Mouse (Mus musculus) midbrain, embryonic 10.5 days (tissue): Measurements from ENCODE around the gene BC030870. TPM values are rescaled to one million over a fixed set of nuclear protein-coding genes. Genes with fewer than 3 reads are reported as not detected.
A peak's percentile ranks its signal among the peaks of the same experiment; 100 is the strongest.

Experiments used
- DNase-seq: peaks from one replicate; pipeline ENCODE4 v3.0.0-alpha.2; 2017; ENCODE audit warnings: low spot score
- H3K27ac ChIP-seq: fragments of 300-500 bp; sonication (generic); replicated peaks from 2 replicates; pipeline ENCODE4 v1.5.1; 2016; ENCODE audit warnings: mild to moderate bottlenecking
- H3K27me3 ChIP-seq: fragments of 300-500 bp; sonication (generic); 2 replicates; pipeline ENCODE4 v1.6.1; 2016; ENCODE audit warnings: low read depth, mild to moderate bottlenecking; ENCODE audit not compliant: poor library complexity, severe bottlenecking
- H3K36me3 ChIP-seq: fragments of 300-500 bp; sonication (generic); 2 replicates; pipeline ENCODE4 v1.6.1; 2016; ENCODE audit warnings: mild to moderate bottlenecking, moderate library complexity
- H3K4me1 ChIP-seq: fragments of 300-500 bp; sonication (generic); 2 replicates; pipeline ENCODE4 v1.6.1; 2016
- H3K4me3 ChIP-seq: fragments of 300-500 bp; sonication (generic); 2 replicates; pipeline ENCODE4 v1.5.1; 2016; ENCODE audit warnings: mild to moderate bottlenecking, moderate library complexity
- H3K9me3 ChIP-seq: fragments of 300-500 bp; sonication (generic); replicated peaks from 2 replicates; pipeline ENCODE4 v1.6.1; 2016; ENCODE audit warnings: mild to moderate bottlenecking
- WGBS: fragments of 180-500 bp; shearing (Covaris S2); methylation state at CpG from one replicate; pipeline ENCODE4 v1.1.7; 2016; 5-methylcytosine and 5-hydroxymethylcytosine counted together
- polyA plus RNA-seq: library from polyadenylated mRNA; unstranded; fragments of >200 nt; fragmentation: Nextera tagmentation; extraction: Ambion mirVana; gene quantifications from 2 replicates; pipeline ENCODE4 v1.2.1, GENCODE M21; 2016

The BC030870 gene
- polyA plus RNA-seq, 1 experiment from 2014 or later: not detected

- no peak overlapping the region for H3K27ac ChIP-seq
- H3K4me3 ChIP-seq: 0 out of 2 replicates have a peak overlapping the region, but pooled peaks have one; percentile 26
- H3K9me3 ChIP-seq: no peaks in the 10 kb centered on the region
- peak; percentile 34 for DNase-seq
- WGBS: 30% methylated on average over 10 of the region's 10 CpGs
- peaks cover 10% of the 10 kb centered on the region for H3K4me1 ChIP-seq
- H3K36me3 ChIP-seq: no peaks in the 10 kb centered on the region
- peaks cover 15% of the 10 kb centered on the region for H3K27me3 ChIP-seq
Measured at GRCm38 (mm10) chr8:65067694-65068472, 61.5 kb downstream of the BC030870 start.

- no peak for DNase-seq
- H3K4me1 ChIP-seq: peaks cover 10% of the 10 kb centered on the region
- H3K9me3 ChIP-seq: no peaks in the 10 kb centered on the region
- H3K4me3 ChIP-seq: no peak overlapping the region
- no peaks in the 10 kb centered on the region for H3K36me3 ChIP-seq
- peaks cover 15% of the 10 kb centered on the region for H3K27me3 ChIP-seq
- 85% methylated on average over 4 of the region's 4 CpGs for WGBS
- no peak overlapping the region for H3K27ac ChIP-seq
Measured at GRCm38 (mm10) chr8:65067031-65067430, 62.3 kb downstream of the BC030870 start.

- Histone ChIP-seq H3K9me3 (no peaks in the 10 kb centered on the region), H3K27ac (no peak overlapping the region), H3K4me1 (peaks cover 10% of the 10 kb centered on the region), H3K4me3 (no peak overlapping the region), H3K36me3 (no peaks in the 10 kb centered on the region), H3K27me3 (peaks cover 15% of the 10 kb centered on the region)
- WGBS: 95% methylated on average over 3 of the region's 3 CpGs
- DNase-seq: no peak
Measured at GRCm38 (mm10) chr8:65065622-65066021, 63.7 kb downstream of the BC030870 start.

GRCm38 (mm10) chr8:65064071-65064470 is 65.3 kb downstream of the BC030870 start:
- Histone ChIP-seq H3K4me1 (peaks cover 10% of the 10 kb centered on the region), H3K27me3 (peaks cover 15% of the 10 kb centered on the region), H3K36me3 (no peaks in the 10 kb centered on the region), H3K27ac (no peak overlapping the region), H3K9me3 (no peaks in the 10 kb centered on the region), H3K4me3 (no peak overlapping the region)
- WGBS: 75% methylated on average over 2 of the region's 2 CpGs
- no peak for DNase-seq

- Histone ChIP-seq H3K27ac (no peak overlapping the region), H3K4me3 (no peak overlapping the region), H3K36me3 (no peaks in the 10 kb centered on the region), H3K9me3 (no peaks in the 10 kb centered on the region), H3K27me3 (peaks cover 13% of the 10 kb centered on the region), H3K4me1 (no peaks in the 10 kb centered on the region)
- DNase-seq: no peak
- 76% methylated on average over 4 of the region's 4 CpGs for WGBS
Measured at GRCm38 (mm10) chr8:65062195-65062594, 67.2 kb downstream of the BC030870 start.

- DNase-seq: no peak
- Histone ChIP-seq H3K27ac (no peak overlapping the region), H3K4me1 (no peaks in the 10 kb centered on the region), H3K27me3 (no peaks in the 10 kb centered on the region), H3K36me3 (no peaks in the 10 kb centered on the region), H3K9me3 (no peaks in the 10 kb centered on the region), H3K4me3 (no peak overlapping the region)
- WGBS: 87% methylated on average over 4 of the region's 4 CpGs
Measured at GRCm38 (mm10) chr8:65056722-65057121, 72.6 kb downstream of the BC030870 start.

GRCm38 (mm10) chr8:65053968-65054367 is 75.4 kb downstream of the BC030870 start:
- H3K27me3 ChIP-seq: no peaks in the 10 kb centered on the region
- H3K36me3 ChIP-seq: no peaks in the 10 kb centered on the region
- no peak overlapping the region for H3K27ac ChIP-seq
- no peaks in the 10 kb centered on the region for H3K9me3 ChIP-seq
- WGBS: 83% methylated on average over 5 of the region's 5 CpGs
- DNase-seq: no peak
- H3K4me3 ChIP-seq: no peak overlapping the region
- no peaks in the 10 kb centered on the region for H3K4me1 ChIP-seq

- H3K4me3 ChIP-seq: no peak overlapping the region
- WGBS: 93% methylated on average over 3 of the region's 3 CpGs
- H3K9me3 ChIP-seq: no peaks in the 10 kb centered on the region
- H3K27ac ChIP-seq: no peak overlapping the region
- H3K4me1 ChIP-seq: no peaks in the 10 kb centered on the region
- DNase-seq: no peak
- H3K36me3 ChIP-seq: no peaks in the 10 kb centered on the region
- no peaks in the 10 kb centered on the region for H3K27me3 ChIP-seq
Measured at GRCm38 (mm10) chr8:65053554-65053953, 75.8 kb downstream of the BC030870 start.

GRCm38 (mm10) chr8:65047801-65048200 is 81.6 kb downstream of the BC030870 start:
- WGBS: 86% methylated on average over 4 of the region's 4 CpGs
- H3K36me3 ChIP-seq: no peaks in the 10 kb centered on the region
- no peak for DNase-seq
- H3K27me3 ChIP-seq: no peaks in the 10 kb centered on the region
- H3K9me3 ChIP-seq: no peaks in the 10 kb centered on the region
- no peak overlapping the region for H3K27ac ChIP-seq
- H3K4me3 ChIP-seq: no peak overlapping the region
- peaks cover 9% of the 10 kb centered on the region for H3K4me1 ChIP-seq

GRCm38 (mm10) chr8:65047193-65047592 is 82.2 kb downstream of the BC030870 start:
- WGBS: 95% methylated on average over 4 of the region's 4 CpGs
- Histone ChIP-seq H3K4me3 (no peak overlapping the region), H3K4me1 (peaks cover 9% of the 10 kb centered on the region), H3K9me3 (no peaks in the 10 kb centered on the region), H3K27ac (no peak overlapping the region), H3K27me3 (no peaks in the 10 kb centered on the region), H3K36me3 (no peaks in the 10 kb centered on the region)
- no peak for DNase-seq

GRCm38 (mm10) chr8:65046565-65046964 is 82.8 kb downstream of the BC030870 start:
- 22% methylated on average over 5 of the region's 5 CpGs for WGBS
- Histone ChIP-seq H3K36me3 (no peaks in the 10 kb centered on the region), H3K4me3 (0 out of 2 replicates have a peak overlapping the region, but pooled peaks have one; percentile 20), H3K9me3 (no peaks in the 10 kb centered on the region), H3K27me3 (no peaks in the 10 kb centered on the region), H3K4me1 (peaks cover 9% of the 10 kb centered on the region), H3K27ac (peak overlapping the region; percentile 77)
- peak; percentile 31 for DNase-seq

- H3K27ac ChIP-seq: peak within 1 kb of the TSS; percentile 42; the same call in 1 of the 2 replicates
- H3K27me3 ChIP-seq: peaks cover 17% of the 10 kb centered on the region
- H3K4me3 ChIP-seq: peak within 1 kb of the TSS; percentile 49
- DNase-seq: peak; percentile 65
- H3K4me1 ChIP-seq: peaks cover 39% of the 10 kb centered on the region
- H3K36me3 ChIP-seq: no peaks in the 10 kb centered on the region
- WGBS: 0% methylated on average over 8 of the region's 8 CpGs
- 0 out of 2 replicates have a peak, but pooled peaks cover 2% of the 10 kb centered on the region for H3K9me3 ChIP-seq
Measured at GRCm38 (mm10) chr8:65037117-65037533, 92.2 kb downstream of the BC030870 start, which contains the start of gene Apela. TSS of gene Apela (minus strand) at chr8:65037336.
